Mouse (Mus musculus) embryonic fibroblast, embryonic 13.5 days (primary cell): Measurements from ENCODE around the gene Ophn1.

Experiments used
- CTCF ChIP-seq: IDR thresholded peaks from 2 replicates; pipeline ENCODE4 v1.5.1; 2011; ENCODE audit warnings: mild to moderate bottlenecking, control low read depth, low read length, moderate library complexity, borderline replicate concordance; ENCODE audit not compliant: insufficient read depth
- POLR2A ChIP-seq: IDR thresholded peaks from 2 replicates; pipeline ENCODE4 v1.6.1; 2011; ENCODE audit warnings: low read depth, mild to moderate bottlenecking, control low read depth, low read length, moderate library complexity

DNA sequence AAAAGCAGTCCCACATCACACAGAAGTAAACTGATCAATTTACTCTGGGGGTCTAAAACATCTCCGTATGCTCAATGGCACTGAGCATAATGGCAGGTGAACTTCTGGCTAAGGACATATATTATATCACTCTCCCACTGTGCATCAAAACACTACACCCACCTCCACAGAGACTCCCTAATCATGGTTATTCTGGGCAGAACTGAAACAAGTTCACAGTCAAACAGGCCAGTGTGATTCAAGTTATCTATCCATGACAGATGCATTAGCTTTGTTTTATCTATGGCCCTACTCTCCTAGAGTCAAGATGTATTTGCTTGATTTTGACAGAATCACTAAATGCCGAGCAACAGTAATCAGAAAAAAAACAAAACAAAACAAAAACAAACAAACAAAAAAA lies 8.8 kb downstream of the Ophn1 start:
- no peak for TF ChIP-seq POLR2A
- TF ChIP-seq CTCF = no peak
